Mouse (Mus musculus) ES-Bruce4 (cell line): Measurements from ENCODE around the gene Capn3. TPM values are rescaled to one million over a fixed set of nuclear protein-coding genes. Genes with fewer than 3 reads are reported as not detected.

ENCODE experiments used
- H3K27ac ChIP-seq: 2 replicates; pipeline ENCODE4 v1.5.1; 2012; ENCODE audit warnings: low read length, inconsistent platforms; ENCODE audit not compliant: insufficient read depth
- H3K27me3 ChIP-seq: 2 replicates; pipeline ENCODE4 v1.6.1; 2012; ENCODE audit warnings: mild to moderate bottlenecking, low read length, inconsistent platforms; ENCODE audit not compliant: control insufficient read depth, poor library complexity, insufficient read depth, severe bottlenecking
- H3K36me3 ChIP-seq: 2 replicates; pipeline ENCODE4 v1.6.1; 2012; ENCODE audit warnings: inconsistent platforms, mild to moderate bottlenecking, low read length, moderate library complexity; ENCODE audit not compliant: control insufficient read depth, poor library complexity, insufficient read depth, severe bottlenecking
- H3K4me1 ChIP-seq: one replicate; pipeline ENCODE4 v1.8.1; 2011; ENCODE audit warnings: low read length; ENCODE audit not compliant: control insufficient read depth, insufficient read depth
- H3K4me3 ChIP-seq: 2 replicates; pipeline ENCODE4 v1.5.1; 2011; ENCODE audit warnings: low read depth, mild to moderate bottlenecking, low read length
- H3K9ac ChIP-seq: 2 replicates; pipeline ENCODE4 v1.6.1; 2012; ENCODE audit warnings: low read depth, mild to moderate bottlenecking, inconsistent platforms; ENCODE audit not compliant: poor library complexity, severe bottlenecking
- H3K9me3 ChIP-seq: replicated peaks from 2 replicates; pipeline ENCODE4 v1.6.1; 2012; ENCODE audit warnings: mild to moderate bottlenecking, low read length, inconsistent platforms; ENCODE audit not compliant: control insufficient read depth, poor library complexity, insufficient read depth, severe bottlenecking
- CTCF ChIP-seq: IDR thresholded peaks from one replicate; pipeline ENCODE4 v1.8.1; 2011; ENCODE audit warnings: low read depth, low read length
- EP300 ChIP-seq: IDR thresholded peaks from 2 replicates; pipeline ENCODE4 v1.6.1; 2011; ENCODE audit warnings: low read depth, low read length; ENCODE audit not compliant: insufficient read depth
- POLR2A ChIP-seq: IDR thresholded peaks from one replicate; pipeline ENCODE4 v1.8.1; 2011; ENCODE audit warnings: low read length; ENCODE audit not compliant: insufficient read depth
- polyA plus RNA-seq: library from polyadenylated mRNA; stranded (reverse); fragments of >200 nt; gene quantifications from 2 replicates; pipeline ENCODE4 v1.2.4, GENCODE M21; 2011; ENCODE audit warnings: low read depth; ENCODE audit not compliant: missing spikeins, insufficient read depth, insufficient read length

Gene Capn3
- polyA plus RNA-seq, 1 experiment, result not detected

DNA sequence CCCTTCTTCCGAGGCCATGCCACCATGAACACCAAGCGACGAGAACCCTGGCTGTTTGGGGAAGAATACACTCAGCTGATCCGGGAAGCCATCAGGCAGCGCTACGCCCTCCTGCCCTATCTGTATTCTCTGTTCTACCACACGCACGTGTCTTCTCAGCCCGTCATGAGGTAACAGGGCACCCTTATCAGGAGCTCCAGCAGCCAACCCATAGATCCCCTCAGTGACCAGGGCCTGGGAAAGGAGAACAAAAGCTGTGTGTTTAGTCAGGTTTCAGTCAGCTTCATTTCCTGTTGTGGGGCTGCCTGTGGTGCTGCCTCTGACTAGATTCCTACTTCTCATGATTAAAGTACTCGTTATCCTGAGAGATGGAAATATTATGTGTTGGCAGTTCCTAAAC is 9.4 kb upstream of the Capn3 start:
- no peak overlapping the region for H3K9ac ChIP-seq
- no peaks in the 10 kb centered on the region for H3K4me1 ChIP-seq
- H3K36me3 ChIP-seq, result no peaks in the 10 kb centered on the region
- H3K4me3 ChIP-seq, result no peak overlapping the region
- H3K9me3 ChIP-seq, result no peaks in the 10 kb centered on the region
- no peaks in the 10 kb centered on the region for H3K27me3 ChIP-seq
- no peak overlapping the region for H3K27ac ChIP-seq
- no peak for TF ChIP-seq POLR2A
- no peak for TF ChIP-seq CTCF
- TF ChIP-seq EP300, result no peak

DNA sequence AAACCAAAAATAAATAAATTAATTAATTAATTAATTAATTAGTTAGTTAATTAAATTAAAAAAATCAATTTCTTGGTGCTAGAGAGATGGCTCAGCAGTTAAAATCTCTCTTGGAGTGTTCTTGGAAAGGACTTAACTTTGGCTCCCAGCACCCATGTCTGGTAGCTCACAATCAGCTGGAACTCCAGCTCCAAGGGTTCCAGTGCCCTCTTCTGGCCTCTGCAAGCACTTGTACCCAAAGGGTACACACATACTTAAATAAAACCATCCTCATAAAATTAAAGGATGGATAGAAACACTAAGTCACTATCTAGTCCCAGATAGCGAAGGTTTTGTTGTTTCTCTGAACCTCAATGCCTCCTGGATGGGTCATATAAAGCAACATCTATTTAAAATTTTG is 8.5 kb upstream of the Capn3 start:
- H3K27me3 ChIP-seq, result no peaks in the 10 kb centered on the region
- H3K36me3 ChIP-seq, result no peaks in the 10 kb centered on the region
- TF ChIP-seq EP300, result no peak
- peak; percentile 39 for TF ChIP-seq CTCF
- no peak for TF ChIP-seq POLR2A
- H3K4me1 ChIP-seq, result no peaks in the 10 kb centered on the region
- H3K4me3 ChIP-seq, result no peak overlapping the region
- no peak overlapping the region for H3K27ac ChIP-seq
- H3K9ac ChIP-seq, result no peak overlapping the region
- H3K9me3 ChIP-seq, result no peaks in the 10 kb centered on the region

DNA sequence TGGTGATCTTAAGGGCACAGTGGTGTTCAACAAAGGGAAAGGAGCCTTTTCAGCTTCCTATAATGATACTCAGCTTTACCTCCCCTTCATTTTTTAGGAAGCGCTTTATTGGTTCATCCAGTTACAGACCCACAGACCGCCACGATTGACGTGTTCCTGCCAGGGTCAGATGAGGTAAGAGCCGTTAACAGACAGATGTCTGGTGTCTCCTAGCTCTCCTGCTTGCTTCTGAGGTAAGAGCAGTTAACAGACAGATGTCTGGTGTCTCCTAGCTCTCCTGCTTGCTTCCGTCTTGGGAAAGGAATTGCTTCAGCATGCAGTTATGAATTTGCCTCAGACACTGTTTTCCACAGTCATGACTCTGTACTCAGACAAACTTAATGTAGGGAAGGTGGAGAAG is 5.1 kb upstream of the Capn3 start:
- Histone ChIP-seq H3K27me3 (no peaks in the 10 kb centered on the region), H3K4me1 (no peaks in the 10 kb centered on the region), H3K27ac (no peak overlapping the region), H3K9me3 (no peaks in the 10 kb centered on the region), H3K36me3 (no peaks in the 10 kb centered on the region), H3K4me3 (no peak overlapping the region), H3K9ac (no peak overlapping the region)
- no peak for TF ChIP-seq POLR2A
- TF ChIP-seq EP300, result no peak
- no peak for TF ChIP-seq CTCF

DNA sequence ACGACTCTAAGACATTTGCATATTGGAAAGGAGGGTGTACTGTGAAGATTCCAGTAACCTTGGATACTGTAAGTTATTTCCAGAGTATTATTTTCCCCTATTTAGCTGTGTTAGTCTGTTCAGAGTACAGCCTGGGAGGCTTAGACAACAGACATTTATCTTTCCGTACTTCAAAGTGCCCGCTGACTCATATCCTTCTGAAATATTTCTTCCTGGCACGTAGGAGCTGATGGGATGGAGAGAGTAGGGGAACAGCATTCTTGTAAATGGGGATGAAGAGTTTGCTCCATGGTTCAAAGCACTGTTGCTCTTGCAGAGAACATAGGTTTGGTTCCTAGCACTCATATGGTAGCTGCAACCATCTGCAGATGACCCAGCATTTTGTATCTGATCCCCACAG is 3.2 kb upstream of the Capn3 start:
- no peak overlapping the region for H3K4me3 ChIP-seq
- H3K36me3 ChIP-seq, result no peaks in the 10 kb centered on the region

DNA sequence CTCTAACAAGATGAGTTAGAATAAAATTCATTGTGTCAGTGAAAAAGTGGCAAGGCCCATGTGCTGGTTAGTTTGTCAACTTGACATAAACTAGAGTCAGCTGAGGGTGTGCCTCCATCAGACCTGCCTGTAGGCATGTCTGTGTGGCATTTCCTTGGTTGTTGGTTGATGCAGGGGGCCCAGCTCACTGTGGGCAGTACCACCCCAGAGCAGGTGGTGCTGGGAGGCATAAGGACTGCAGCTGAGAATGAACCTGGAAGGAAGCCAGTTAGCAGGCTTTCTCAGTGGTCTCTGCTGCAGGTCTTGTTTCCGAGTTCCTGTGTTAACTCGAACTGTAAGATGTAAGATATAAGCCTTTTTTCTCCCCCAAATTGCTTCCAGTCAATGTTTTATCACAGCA is 832 bp upstream of the Capn3 start:
- H3K27me3 ChIP-seq, result no peaks in the 10 kb centered on the region
- H3K9ac ChIP-seq, result no peak overlapping the region
- H3K4me1 ChIP-seq, result no peaks in the 10 kb centered on the region
- no peaks in the 10 kb centered on the region for H3K36me3 ChIP-seq
- H3K27ac ChIP-seq, result no peak overlapping the region
- TF ChIP-seq CTCF, result no peak
- TF ChIP-seq EP300, result no peak
- TF ChIP-seq POLR2A, result no peak
- no peak overlapping the region for H3K4me3 ChIP-seq
- H3K9me3 ChIP-seq, result no peaks in the 10 kb centered on the region

More for the DNA sequence above, 3.2 kb upstream of the Capn3 start:
- Histone ChIP-seq H3K4me1 (no peaks in the 10 kb centered on the region), H3K9me3 (no peaks in the 10 kb centered on the region), H3K9ac (no peak overlapping the region), H3K27me3 (no peaks in the 10 kb centered on the region), H3K27ac (no peak overlapping the region)
- no peak for TF ChIP-seq CTCF
- TF ChIP-seq EP300, result no peak
- TF ChIP-seq POLR2A, result no peak

DNA sequence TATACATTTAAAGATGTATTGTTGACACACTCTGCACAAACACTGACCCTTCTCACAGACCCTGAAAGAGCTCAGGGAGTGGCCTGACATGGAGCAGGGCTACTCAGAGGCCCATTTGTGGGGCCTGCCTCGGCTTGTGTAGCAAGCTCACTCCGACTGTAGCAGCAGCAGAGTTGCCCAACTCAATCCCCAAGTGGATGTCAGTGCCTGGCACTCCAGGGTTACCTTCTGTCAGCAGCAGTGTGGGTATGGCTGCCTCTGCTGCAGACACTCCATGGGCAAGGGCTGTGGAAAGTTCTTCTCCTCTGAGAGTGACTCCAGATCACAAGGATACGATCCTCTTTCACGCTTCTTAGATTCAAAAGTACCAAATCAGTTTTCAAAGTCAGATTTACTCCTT is 4.4 kb downstream of the Capn3 start:
- TF ChIP-seq POLR2A, result no peak
- TF ChIP-seq EP300, result no peak
- TF ChIP-seq CTCF, result no peak
- no peak overlapping the region for H3K9ac ChIP-seq

More for the DNA sequence above, 4.4 kb downstream of the Capn3 start:
- no peaks in the 10 kb centered on the region for H3K27me3 ChIP-seq
- H3K4me1 ChIP-seq, result no peaks in the 10 kb centered on the region
- H3K4me3 ChIP-seq, result no peak overlapping the region
- no peaks in the 10 kb centered on the region for H3K9me3 ChIP-seq
- H3K27ac ChIP-seq, result no peak overlapping the region
- no peaks in the 10 kb centered on the region for H3K36me3 ChIP-seq
